Mouse (Mus musculus) myocyte (in vitro differentiated cells): Measurements from ENCODE around the gene Vps72. TPM values are rescaled to one million over a fixed set of nuclear protein-coding genes. Genes with fewer than 3 reads are reported as not detected.

Experiments used
- H3K27me3 ChIP-seq: one replicate; pipeline ENCODE4 v1.6.1; 2011; ENCODE audit not compliant: control insufficient read depth, insufficient read depth, insufficient read length
- H3K36me3 ChIP-seq: one replicate; pipeline ENCODE4 v1.6.1; 2011; ENCODE audit not compliant: control insufficient read depth, insufficient read depth
- H3K4me2 ChIP-seq: one replicate; pipeline ENCODE4 v1.6.1; 2011; ENCODE audit warnings: low read depth, control low read depth
- H3K4me3 ChIP-seq: one replicate; pipeline ENCODE4 v1.5.1; 2011; ENCODE audit warnings: mild to moderate bottlenecking, control low read depth, moderate library complexity
- H3K79me2 ChIP-seq: one replicate; pipeline ENCODE4 v1.6.1; 2011; ENCODE audit not compliant: control insufficient read depth, insufficient read depth
- H3ac ChIP-seq: one replicate; pipeline ENCODE4 v1.6.1; 2011; ENCODE audit not compliant: control insufficient read depth, insufficient read length
- CEBPB ChIP-seq: IDR thresholded peaks from 2 replicates; pipeline ENCODE4 v1.6.1; 2011; ENCODE audit warnings: mild to moderate bottlenecking, moderate library complexity; ENCODE audit not compliant: poor library complexity, insufficient read depth, severe bottlenecking
- E2F4 ChIP-seq: IDR thresholded peaks from one replicate; pipeline ENCODE4 v1.6.1; 2011; ENCODE audit warnings: mild to moderate bottlenecking, control low read depth, moderate library complexity; ENCODE audit not compliant: insufficient read depth
- MAX ChIP-seq: IDR thresholded peaks from one replicate; pipeline ENCODE4 v1.6.1; 2011; ENCODE audit warnings: low read depth, mild to moderate bottlenecking, control low read depth
- MYOD1 ChIP-seq, 3 experiments: IDR thresholded peaks; one replicate each; pipeline ENCODE4 v1.6.1; 2011; ENCODE audit warnings: control low read depth in 2 of 3, low read depth in 2 of 3, mild to moderate bottlenecking in 2 of 3, moderate library complexity in 1 of 3; ENCODE audit not compliant: insufficient read length in 2 of 3, control insufficient read depth in 1 of 3
- MYOG ChIP-seq, 3 experiments: IDR thresholded peaks; one replicate each; pipeline ENCODE4 v1.6.1; 2011; ENCODE audit warnings: control low read depth in 2 of 3, low read depth in 2 of 3, mild to moderate bottlenecking in 2 of 3; ENCODE audit not compliant: insufficient read length in 2 of 3, control insufficient read depth in 1 of 3, insufficient read depth in 1 of 3
- POLR2A ChIP-seq: IDR thresholded peaks from one replicate; pipeline ENCODE4 v1.6.1; 2011; ENCODE audit warnings: low read depth, mild to moderate bottlenecking, control low read depth, moderate library complexity; ENCODE audit not compliant: insufficient read length
- POLR2AphosphoS2 ChIP-seq: IDR thresholded peaks from one replicate; pipeline ENCODE4 v1.6.1; 2011; ENCODE audit warnings: low read depth, control low read depth; ENCODE audit not compliant: insufficient read length
- REST ChIP-seq: IDR thresholded peaks from one replicate; pipeline ENCODE4 v1.6.1; 2011; ENCODE audit warnings: mild to moderate bottlenecking, control low read depth, moderate library complexity; ENCODE audit not compliant: insufficient read depth, insufficient read length
- SRF ChIP-seq: IDR thresholded peaks from one replicate; pipeline ENCODE4 v1.6.1; 2011; ENCODE audit warnings: low read depth; ENCODE audit not compliant: control insufficient read depth, insufficient read length
- TCF12 ChIP-seq: IDR thresholded peaks from one replicate; pipeline ENCODE4 v1.6.1; 2011; ENCODE audit warnings: mild to moderate bottlenecking, control low read depth; ENCODE audit not compliant: poor library complexity, insufficient read depth, severe bottlenecking
- TCF3 ChIP-seq: IDR thresholded peaks from one replicate; pipeline ENCODE4 v1.6.1; 2011; ENCODE audit warnings: low read depth, control low read depth; ENCODE audit not compliant: insufficient read length
- USF1 ChIP-seq: IDR thresholded peaks from one replicate; pipeline ENCODE4 v1.6.1; 2011; ENCODE audit warnings: low read depth, mild to moderate bottlenecking, control low read depth, moderate library complexity
- polyA plus RNA-seq: library from polyadenylated mRNA; unstranded; fragments of >200 nt; fragmentation: generic; extraction: Trizol; gene quantifications from one replicate; pipeline ENCODE4 v1.2.1, GENCODE M21; 2012; ENCODE audit warnings: missing spikeins

Gene Vps72
- polyA plus RNA-seq, 1 experiment, result 85.6 TPM

DNA sequence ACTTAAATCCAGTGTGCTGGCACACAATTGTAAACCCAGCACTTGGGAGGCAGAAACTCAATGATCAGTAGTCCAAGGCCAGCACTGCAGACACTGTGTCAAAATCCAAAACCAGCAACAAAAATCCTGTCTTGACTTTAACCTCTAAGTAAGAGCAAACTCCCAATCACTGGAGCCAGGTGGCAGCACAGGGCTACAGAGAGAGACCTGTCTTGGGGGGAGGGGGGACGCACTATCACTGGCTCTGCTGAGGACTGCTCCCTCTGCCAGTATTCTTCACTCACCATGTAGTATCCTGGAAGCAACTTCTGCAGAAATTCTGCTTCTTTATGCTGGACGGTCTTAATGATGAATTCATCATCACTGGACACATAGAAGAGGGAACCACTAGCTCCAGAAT is 39.2 kb upstream of the Vps72 start:
- no peaks in the 10 kb centered on the region for H3K79me2 ChIP-seq
- TF ChIP-seq TCF3 (no peak), POLR2AphosphoS2 (no peak), E2F4 (no peak), USF1 (no peak), TCF12 (no peak), CEBPB (no peak), REST (no peak), SRF (no peak), POLR2A (no peak), MYOD1 (IDR thresholded peaks at IDR 0.05; ENCODE audit: control insufficient read depth in 1 of 3, insufficient read length in 2 of 3, low read depth in 2 of 3) (no peak), MYOG (IDR thresholded peaks at IDR 0.05; ENCODE audit: control insufficient read depth in 1 of 3, insufficient read depth in 1 of 3, insufficient read length in 2 of 3, low read depth in 2 of 3) (no peak), MAX (no peak)
- peaks cover 68% of the 10 kb centered on the region for H3K36me3 ChIP-seq
- no peak overlapping the region for H3ac ChIP-seq
- H3K27me3 ChIP-seq, result no peaks in the 10 kb centered on the region
- H3K4me2 ChIP-seq, result no peak overlapping the region
- H3K4me3 ChIP-seq, result no peak overlapping the region

DNA sequence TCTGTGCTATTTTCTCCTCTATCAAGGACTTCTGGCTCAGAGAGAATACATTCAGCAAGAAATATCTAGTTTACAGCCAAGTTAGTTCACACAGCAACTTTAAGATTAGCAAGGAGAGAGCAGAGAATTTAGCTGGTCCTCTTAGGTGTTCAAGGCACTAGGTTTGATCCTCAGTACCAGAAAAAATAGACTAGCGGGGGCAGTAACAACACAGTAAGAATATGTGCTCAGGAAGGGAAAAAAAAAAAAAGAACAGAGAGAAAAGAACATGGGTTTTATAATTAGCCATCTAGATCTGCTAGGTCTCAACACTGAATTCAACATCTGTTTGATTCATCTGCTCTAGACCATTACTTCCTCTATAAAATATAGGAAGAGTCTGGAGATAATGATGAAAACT is 22.8 kb upstream of the Vps72 start:
- no peaks in the 10 kb centered on the region for H3K36me3 ChIP-seq
- no peak overlapping the region for H3K4me3 ChIP-seq
- no peaks in the 10 kb centered on the region for H3K27me3 ChIP-seq
- H3K4me2 ChIP-seq, result no peak overlapping the region
- no peak for TF ChIP-seq E2F4
- no peak for TF ChIP-seq TCF12
- TF ChIP-seq TCF3, result no peak
- peaks cover 49% of the 10 kb centered on the region for H3K79me2 ChIP-seq
- H3ac ChIP-seq, result no peak overlapping the region

DNA sequence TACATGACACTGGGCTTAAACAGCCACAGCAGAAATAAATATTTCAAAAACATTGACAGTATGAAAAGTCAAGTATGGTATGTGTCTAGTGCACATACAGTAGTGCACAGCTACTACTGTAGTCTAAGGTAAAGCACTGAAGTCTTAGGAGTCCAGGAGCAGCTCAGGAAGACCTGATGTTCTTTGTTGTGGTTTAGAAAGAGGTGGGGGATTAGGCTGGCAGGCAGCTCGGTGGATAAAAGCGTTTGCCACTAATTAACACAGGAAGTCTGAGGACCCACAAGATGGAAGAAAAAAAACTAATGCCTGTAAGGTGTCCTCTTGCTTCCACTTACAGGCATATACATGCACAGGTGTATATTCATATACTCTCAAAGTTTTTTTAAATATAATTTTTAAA is 10.0 kb upstream of the Vps72 start:
- Histone ChIP-seq H3K27me3 (no peaks in the 10 kb centered on the region), H3K4me3 (no peak overlapping the region), H3ac (no peak overlapping the region), H3K36me3 (peaks cover 11% of the 10 kb centered on the region), H3K4me2 (no peak overlapping the region), H3K79me2 (peaks cover 98% of the 10 kb centered on the region)
- TF ChIP-seq TCF3 (no peak), MYOD1 (IDR thresholded peaks at IDR 0.05; ENCODE audit: control insufficient read depth in 1 of 3, insufficient read length in 2 of 3, low read depth in 2 of 3) (no peak), CEBPB (no peak), MAX (no peak), TCF12 (no peak), POLR2AphosphoS2 (no peak), POLR2A (no peak), USF1 (no peak), MYOG (IDR thresholded peaks at IDR 0.05; ENCODE audit: control insufficient read depth in 1 of 3, insufficient read depth in 1 of 3, insufficient read length in 2 of 3, low read depth in 2 of 3) (no peak), SRF (no peak), REST (no peak)

DNA sequence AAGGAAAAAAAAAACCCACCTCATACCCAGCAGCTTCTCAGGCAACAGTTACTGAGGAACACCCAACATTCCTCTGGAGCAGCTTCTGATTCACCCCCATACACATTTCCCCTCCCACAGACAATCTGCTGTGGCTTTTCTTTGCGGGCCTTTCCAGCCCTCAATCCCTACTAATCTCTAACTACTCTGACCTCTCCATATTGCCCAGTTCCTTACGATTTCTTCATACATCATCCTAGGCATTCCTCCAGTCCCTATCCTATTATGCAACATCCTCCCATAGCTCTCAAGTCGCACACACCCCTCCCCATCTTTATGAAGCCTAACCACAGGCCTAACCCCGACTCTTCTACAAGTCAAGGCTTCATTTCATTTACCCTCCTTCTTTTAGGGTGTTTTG is 5.7 kb upstream of the Vps72 start:
- no peak for TF ChIP-seq POLR2A
- TF ChIP-seq SRF, result no peak
- TF ChIP-seq E2F4, result no peak
- no peak for TF ChIP-seq USF1
- TF ChIP-seq POLR2AphosphoS2, result no peak
- no peak for TF ChIP-seq TCF12
- no peak for TF ChIP-seq TCF3
- TF ChIP-seq CEBPB, result peak; percentile 60; the same call in 1 of the 2 replicates
- no peak for TF ChIP-seq REST
- Histone ChIP-seq H3K4me2 (peak overlapping the region; percentile 99), H3ac (peak overlapping the region; percentile 30), H3K4me3 (peak overlapping the region; percentile 100), H3K79me2 (peaks cover 64% of the 10 kb centered on the region), H3K36me3 (no peaks in the 10 kb centered on the region), H3K27me3 (no peaks in the 10 kb centered on the region)

DNA sequence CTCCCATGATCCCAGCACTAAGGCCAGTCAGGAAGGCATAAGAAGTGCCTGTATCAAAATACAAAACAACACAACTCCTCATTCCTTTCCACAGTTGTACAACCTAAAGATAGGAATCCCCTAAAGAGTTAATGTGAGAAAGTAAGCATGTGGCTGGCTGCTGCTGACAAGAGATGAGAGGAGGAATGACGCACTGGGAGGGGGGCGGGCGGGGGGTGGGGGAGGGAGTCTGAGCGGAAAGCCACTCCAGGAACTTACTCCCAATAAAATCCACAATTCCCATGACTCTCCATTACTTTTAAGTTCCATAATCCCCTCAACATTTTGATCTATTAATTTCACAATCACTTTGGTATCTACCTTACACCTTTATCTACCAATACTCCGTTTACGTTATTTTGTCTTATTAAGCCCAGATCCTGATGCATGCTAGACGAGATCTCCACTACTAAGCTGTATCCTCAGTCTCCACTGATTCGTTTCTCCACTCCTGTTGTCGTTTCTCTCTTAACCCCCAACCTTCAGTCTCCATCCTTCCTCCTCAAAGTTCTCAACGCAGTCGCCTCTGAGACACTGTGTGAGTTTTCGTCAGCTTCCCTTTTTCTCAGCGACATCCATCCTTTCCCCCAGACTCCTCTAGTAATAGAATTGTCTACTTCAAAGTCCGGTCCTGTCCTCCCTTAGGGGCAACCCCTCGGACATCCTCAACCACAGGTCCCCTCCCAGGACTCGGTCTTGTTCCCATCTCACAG is 5.1 kb upstream of the Vps72 start:
- Histone ChIP-seq H3K79me2 (peaks cover 58% of the 10 kb centered on the region), H3K27me3 (no peaks in the 10 kb centered on the region), H3K36me3 (no peaks in the 10 kb centered on the region), H3K4me3 (peak overlapping the region; percentile 100), H3ac (peak overlapping the region; percentile 30), H3K4me2 (peak overlapping the region; percentile 99)
- TF ChIP-seq USF1 (peak; percentile 15), TCF3 (no peak), MYOG (IDR thresholded peaks at IDR 0.05; ENCODE audit: control insufficient read depth in 1 of 3, insufficient read depth in 1 of 3, insufficient read length in 2 of 3, low read depth in 2 of 3) (no peak)
